32 mouse cellular contexts compared by ENCODE assay signal in genomic region chr2:152287560-152287959, GRCm38 (mm10). TPM values are rescaled to one million over a fixed set of nuclear protein-coding genes. Genes with fewer than 3 reads are reported as not detected.
"Had no signal": no experiment of that assay in that cellular context is flagged by ENCODE, and none has a peak within 500 bp of the region (broad histone marks: within the 10 kb centered on the region; RNA-seq: fewer than 3 reads in every experiment).

No protein-coding gene starts in this region.

- H3K4me1 ChIP-seq: limb, embryonic 10.5 days; limb, embryonic 13.5 days; limb, embryonic 15.5 days; liver, embryonic 12.5 days; liver, embryonic 13.5 days; liver, embryonic 15.5 days; lung, embryonic 15.5 days; megakaryocyte, embryonic 14.5 days; midbrain, embryonic 10.5 days; midbrain, embryonic 12.5 days; midbrain, embryonic 13.5 days; midbrain, embryonic 15.5 days; neural tube, embryonic 12.5 days had no signal

- H3K9me3 ChIP-seq: limb, embryonic 10.5 days; limb, embryonic 12.5 days; limb, embryonic 13.5 days; limb, embryonic 15.5 days; liver, embryonic 12.5 days; liver, embryonic 13.5 days; liver, embryonic 15.5 days; lung, embryonic 15.5 days; megakaryocyte, embryonic 14.5 days; midbrain, embryonic 10.5 days; midbrain, embryonic 12.5 days; midbrain, embryonic 13.5 days; midbrain, embryonic 15.5 days; neural tube, embryonic 12.5 days had no signal

- DNase-seq: left cerebral cortex, postnatal 4 days; liver; liver, embryonic 13.5 days; liver, postnatal 0 days; lung, adult 18-20 months; lung, adult 2 months; lung, embryonic 14.5 days; lung, postnatal 10 days; lung, postnatal 14 days; lung, postnatal 36 days; lung, postnatal 4 days had no signal

- ATAC-seq: liver, embryonic 12.5 days; liver, postnatal 0 days; lung, postnatal 0 days; midbrain, embryonic 13.5 days; midbrain, embryonic 15.5 days; midbrain, embryonic 16.5 days had no signal

- H3K9ac ChIP-seq: limb, embryonic 12.5 days; limb, embryonic 13.5 days; limb, embryonic 15.5 days; liver, embryonic 12.5 days; liver, embryonic 13.5 days; liver, embryonic 14.5 days; liver, embryonic 15.5 days; liver, postnatal 0 days; lung, embryonic 14.5 days; lung, embryonic 15.5 days; midbrain, embryonic 12.5 days; midbrain, embryonic 13.5 days; midbrain, embryonic 15.5 days; neural tube, embryonic 12.5 days had no signal

- H3K4me2 ChIP-seq: limb, embryonic 12.5 days; limb, embryonic 13.5 days; limb, embryonic 15.5 days; liver, embryonic 11.5 days; liver, embryonic 12.5 days; liver, embryonic 13.5 days; liver, embryonic 15.5 days; lung, embryonic 14.5 days; lung, embryonic 15.5 days; midbrain, embryonic 12.5 days; midbrain, embryonic 13.5 days; midbrain, embryonic 15.5 days; neural tube, embryonic 12.5 days had no signal

- H3K4me3 ChIP-seq: left cerebral cortex, adult 2 months; limb, embryonic 10.5 days; limb, embryonic 12.5 days; limb, embryonic 13.5 days; limb, embryonic 15.5 days; liver, embryonic 12.5 days; liver, embryonic 13.5 days; liver, embryonic 15.5 days; lung, embryonic 15.5 days; megakaryocyte, embryonic 14.5 days; midbrain, embryonic 10.5 days; midbrain, embryonic 12.5 days; midbrain, embryonic 13.5 days; midbrain, embryonic 15.5 days; neural tube, embryonic 12.5 days had no signal

- H3K27ac ChIP-seq: left cerebral cortex, adult 2 months; limb, embryonic 10.5 days; limb, embryonic 12.5 days; limb, embryonic 13.5 days; limb, embryonic 15.5 days; liver, embryonic 12.5 days; liver, embryonic 13.5 days; liver, embryonic 14.5 days; liver, embryonic 15.5 days; lung, embryonic 15.5 days; macrophage; midbrain, embryonic 10.5 days; midbrain, embryonic 12.5 days; midbrain, embryonic 13.5 days; midbrain, embryonic 15.5 days; neural tube, embryonic 12.5 days had no signal

- H3K27me3 ChIP-seq: limb, embryonic 12.5 days; limb, embryonic 13.5 days; limb, embryonic 15.5 days; liver, embryonic 12.5 days; liver, embryonic 13.5 days; liver, embryonic 15.5 days; lung, embryonic 15.5 days; megakaryocyte, embryonic 14.5 days; midbrain, embryonic 12.5 days; midbrain, embryonic 13.5 days; midbrain, embryonic 15.5 days; neural tube, embryonic 12.5 days had no signal

RNA-seq across cellular contexts. Expression of gene Trib3, which starts 56.3 kb away (rescaled TPM):
- total RNA-seq: megakaryocyte progenitor cell, adult 5-6 weeks; monocyte, adult 5-6 weeks had no signal
